Mouse (Mus musculus): ENCODE data around the gene Wfdc17. TPM values are rescaled to one million over a fixed set of nuclear protein-coding genes. Genes with fewer than 3 reads are reported as not detected.

Wfdc17 gene
- total RNA-seq (2014; rRNA removed; ENCODE audit: low replicate concordance) (9.8 TPM in 1 of 2 replicates, not detected in the other), polyA plus RNA-seq (2015; fragmentation: Nextera tagmentation; extraction: Ambion mirVana) (2.9 and 3.7 TPM in 2 replicates)

DNA sequence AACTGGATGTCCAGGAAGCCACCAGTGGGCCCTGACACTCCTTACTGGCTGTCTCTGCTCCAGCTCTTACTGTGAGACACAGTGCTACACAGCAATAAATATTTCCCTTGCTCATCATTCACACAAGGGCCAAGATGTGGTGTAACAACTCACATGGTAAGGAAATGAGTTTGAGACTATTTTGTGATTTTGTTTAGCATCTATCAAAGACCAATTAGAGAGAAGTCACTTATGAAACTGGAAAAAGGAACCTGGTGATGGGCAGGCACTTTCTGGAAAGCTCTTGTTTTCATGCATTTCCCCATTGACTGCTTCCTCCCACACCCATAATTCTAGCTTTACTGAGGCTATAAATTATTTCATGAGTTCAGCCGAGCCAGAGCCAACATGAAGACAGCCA lies at the start of gene Wfdc17:
Wfdc17 (plus strand) TSS at position 287 of the 400 bp plus-strand sequence.
- H3K9ac ChIP-seq (replicated peaks; ENCODE audit: low read depth, low read length), result no peak within 1 kb of the TSS
- WGBS, result 38% methylated on average over 1 of the region's 1 CpGs
- no peaks in the 10 kb centered on the region for H3K4me1 ChIP-seq (ENCODE audit: control insufficient read depth, insufficient read depth)
- no peak within 1 kb of the TSS for H3K4me3 ChIP-seq (ENCODE audit: low read depth, low read length)
- H3K27me3 ChIP-seq (ENCODE audit: control insufficient read depth, insufficient read depth, low read length), result no peaks in the 10 kb centered on the region
- no peaks in the 10 kb centered on the region for H3K36me3 ChIP-seq (replicated peaks; ENCODE audit: control insufficient read depth, insufficient read depth, low read length)
- TF ChIP-seq CTCF (IDR thresholded peaks at IDR 0.05; ENCODE audit: low read depth) (no peak), EP300 (IDR thresholded peaks at IDR 0.05; ENCODE audit: low read depth) (no peak)
- H3K4me2 ChIP-seq (ENCODE audit: low read depth, low read length), result no peak within 1 kb of the TSS
- H3K27ac ChIP-seq (ENCODE audit: low read depth), result no peak within 1 kb of the TSS
- no peak for DNase-seq (ENCODE audit: low spot score)
- no peaks in the 10 kb centered on the region for H3K9me3 ChIP-seq (replicated peaks; ENCODE audit: control insufficient read depth, low read length)
- ATAC-seq (ENCODE audit: insufficient read depth, low read depth), result no peak

DNA sequence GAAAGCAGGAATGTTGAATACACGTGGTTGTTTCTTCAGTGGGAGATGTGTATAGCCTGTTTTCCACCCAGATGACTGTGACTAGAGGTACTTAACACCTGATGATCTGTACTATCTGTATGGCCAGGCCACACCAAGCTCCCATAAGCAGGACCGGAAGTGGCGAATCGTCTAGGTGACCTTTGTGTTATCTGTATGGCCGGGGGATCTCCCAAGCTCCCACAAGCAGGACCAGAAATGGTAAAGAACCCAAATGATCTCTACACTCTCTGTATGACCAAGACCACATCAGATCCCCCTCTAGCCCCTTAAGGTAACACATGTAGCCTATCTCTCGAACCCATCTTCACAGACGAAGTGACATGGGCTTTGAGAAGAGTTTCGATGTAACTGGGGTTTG lies 49.2 kb upstream of the Wfdc17 start:
- 69% methylated on average over 8 of the region's 8 CpGs for WGBS
- H3K4me2 ChIP-seq (ENCODE audit: low read depth, low read length), result no peak overlapping the region
- H3K27me3 ChIP-seq (ENCODE audit: control insufficient read depth, insufficient read depth, low read length), result no peaks in the 10 kb centered on the region
- TF ChIP-seq CTCF (IDR thresholded peaks at IDR 0.05; ENCODE audit: low read depth), result no peak
- H3K4me3 ChIP-seq (ENCODE audit: low read depth, low read length), result no peak overlapping the region
- no peak overlapping the region for H3K27ac ChIP-seq (ENCODE audit: low read depth)
- no peaks in the 10 kb centered on the region for H3K36me3 ChIP-seq (replicated peaks; ENCODE audit: control insufficient read depth, insufficient read depth, low read length)
- no peaks in the 10 kb centered on the region for H3K4me1 ChIP-seq (ENCODE audit: control insufficient read depth, insufficient read depth)
- no peaks in the 10 kb centered on the region for H3K9me3 ChIP-seq (replicated peaks; ENCODE audit: control insufficient read depth, low read length)
- no peak overlapping the region for H3K9ac ChIP-seq (replicated peaks; ENCODE audit: low read depth, low read length)
- DNase-seq (ENCODE audit: low spot score), result no peak
- no peak for ATAC-seq (ENCODE audit: insufficient read depth, low read depth)

DNA sequence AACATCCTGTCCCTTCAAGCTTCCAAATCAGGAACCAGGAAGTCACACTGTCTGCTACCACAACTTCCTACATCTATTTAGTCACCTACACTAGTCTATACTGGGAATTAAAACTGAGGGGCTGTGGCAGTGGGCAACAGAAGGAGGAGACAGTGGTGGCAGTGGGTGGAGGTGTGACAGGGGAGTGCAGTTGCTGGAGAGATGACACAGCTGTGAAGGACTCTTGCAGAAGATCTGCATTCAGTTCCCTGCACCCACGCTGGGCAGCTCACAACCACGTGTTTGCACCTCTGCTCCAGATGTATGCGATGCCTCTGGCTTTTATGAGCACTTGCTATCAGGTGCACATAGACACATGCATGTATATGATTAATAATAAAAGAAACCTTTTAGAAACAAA lies 46.3 kb upstream of the Wfdc17 start:
- Histone ChIP-seq H3K4me2 (ENCODE audit: low read depth, low read length) (no peak overlapping the region), H3K9me3 (replicated peaks; ENCODE audit: control insufficient read depth, low read length) (no peaks in the 10 kb centered on the region), H3K36me3 (replicated peaks; ENCODE audit: control insufficient read depth, insufficient read depth, low read length) (no peaks in the 10 kb centered on the region), H3K9ac (replicated peaks; ENCODE audit: low read depth, low read length) (no peak overlapping the region), H3K27ac (ENCODE audit: low read depth) (no peak overlapping the region), H3K4me1 (ENCODE audit: control insufficient read depth, insufficient read depth) (no peaks in the 10 kb centered on the region), H3K4me3 (ENCODE audit: low read depth, low read length) (no peak overlapping the region), H3K27me3 (ENCODE audit: control insufficient read depth, insufficient read depth, low read length) (no peaks in the 10 kb centered on the region)
- ATAC-seq (ENCODE audit: insufficient read depth, low read depth) (no peak), DNase-seq (ENCODE audit: low spot score) (no peak)
- WGBS, result 79% methylated on average over 3 of the region's 3 CpGs
- no peak for TF ChIP-seq EP300 (IDR thresholded peaks at IDR 0.05; ENCODE audit: low read depth)
- TF ChIP-seq CTCF (IDR thresholded peaks at IDR 0.05; ENCODE audit: low read depth), result no peak

DNA sequence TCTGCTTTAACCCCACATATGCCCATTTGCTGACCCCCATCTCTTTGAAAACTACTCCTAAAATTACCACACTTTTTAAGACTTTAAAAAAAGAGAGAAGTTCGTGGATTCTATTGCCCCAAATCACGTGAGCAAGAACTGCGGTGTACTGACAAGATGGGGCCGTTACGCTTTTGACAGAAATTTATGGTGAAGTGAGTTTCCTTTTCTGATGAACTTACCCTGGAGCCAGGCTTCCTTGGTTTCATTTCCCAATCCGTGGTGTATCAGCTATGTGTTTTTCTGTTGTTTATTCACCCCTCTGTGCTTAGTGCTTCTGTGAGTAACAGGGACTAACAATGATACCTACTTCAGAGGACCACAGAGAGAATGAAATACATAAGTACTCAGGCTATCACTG lies 45.0 kb upstream of the Wfdc17 start:
- no peak overlapping the region for H3K27ac ChIP-seq (ENCODE audit: low read depth)
- H3K9me3 ChIP-seq (replicated peaks; ENCODE audit: control insufficient read depth, low read length), result no peaks in the 10 kb centered on the region
- H3K4me2 ChIP-seq (ENCODE audit: low read depth, low read length), result no peak overlapping the region
- DNase-seq (ENCODE audit: low spot score) (no peak), ATAC-seq (ENCODE audit: insufficient read depth, low read depth) (no peak)
- no peak overlapping the region for H3K9ac ChIP-seq (replicated peaks; ENCODE audit: low read depth, low read length)
- H3K4me3 ChIP-seq (ENCODE audit: low read depth, low read length), result no peak overlapping the region
- no peaks in the 10 kb centered on the region for H3K27me3 ChIP-seq (ENCODE audit: control insufficient read depth, insufficient read depth, low read length)
- no peaks in the 10 kb centered on the region for H3K36me3 ChIP-seq (replicated peaks; ENCODE audit: control insufficient read depth, insufficient read depth, low read length)
- no peak for TF ChIP-seq CTCF (IDR thresholded peaks at IDR 0.05; ENCODE audit: low read depth)
- TF ChIP-seq EP300 (IDR thresholded peaks at IDR 0.05; ENCODE audit: low read depth), result no peak
- 73% methylated on average over 6 of the region's 6 CpGs for WGBS
- no peaks in the 10 kb centered on the region for H3K4me1 ChIP-seq (ENCODE audit: control insufficient read depth, insufficient read depth)

DNA sequence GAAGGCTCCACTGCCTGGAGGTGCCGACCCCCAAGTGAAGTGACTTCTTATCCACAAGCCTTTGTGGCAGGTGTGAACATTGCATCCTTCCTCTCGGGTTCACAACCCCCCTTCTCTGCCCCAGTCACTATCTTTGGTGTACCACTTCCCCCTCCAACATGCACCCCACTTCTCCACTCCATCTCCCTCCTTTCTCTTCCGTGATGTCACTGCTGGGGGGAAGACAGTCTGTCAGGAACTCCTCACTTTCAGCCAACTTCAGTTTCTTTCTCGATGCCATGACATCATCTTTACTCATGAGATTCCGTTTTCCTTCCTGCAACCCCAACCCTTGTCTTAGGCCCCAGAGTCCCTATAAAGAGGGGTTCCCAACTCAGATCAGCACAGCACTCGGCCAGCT lies 41.6 kb upstream of the Wfdc17 start, which contains the start of gene Ccl4:
Ccl4 (plus strand) TSS at position 381 of the 400 bp plus-strand sequence.
- no peak for ATAC-seq (ENCODE audit: insufficient read depth, low read depth)
- no peaks in the 10 kb centered on the region for H3K9me3 ChIP-seq (replicated peaks; ENCODE audit: control insufficient read depth, low read length)
- no peaks in the 10 kb centered on the region for H3K4me1 ChIP-seq (ENCODE audit: control insufficient read depth, insufficient read depth)
- no peak for TF ChIP-seq EP300 (IDR thresholded peaks at IDR 0.05; ENCODE audit: low read depth)
- TF ChIP-seq CTCF (IDR thresholded peaks at IDR 0.05; ENCODE audit: low read depth), result no peak
- WGBS, result 51% methylated on average over 6 of the region's 6 CpGs
- no peak within 1 kb of the TSS for H3K4me3 ChIP-seq (ENCODE audit: low read depth, low read length)
- H3K4me2 ChIP-seq (ENCODE audit: low read depth, low read length), result no peak within 1 kb of the TSS
- H3K9ac ChIP-seq (replicated peaks; ENCODE audit: low read depth, low read length), result no peak within 1 kb of the TSS
- no peaks in the 10 kb centered on the region for H3K36me3 ChIP-seq (replicated peaks; ENCODE audit: control insufficient read depth, insufficient read depth, low read length)
- H3K27me3 ChIP-seq (ENCODE audit: control insufficient read depth, insufficient read depth, low read length), result no peaks in the 10 kb centered on the region
- no peak within 1 kb of the TSS for H3K27ac ChIP-seq (ENCODE audit: low read depth)
- no peak for DNase-seq (ENCODE audit: low spot score)

DNA sequence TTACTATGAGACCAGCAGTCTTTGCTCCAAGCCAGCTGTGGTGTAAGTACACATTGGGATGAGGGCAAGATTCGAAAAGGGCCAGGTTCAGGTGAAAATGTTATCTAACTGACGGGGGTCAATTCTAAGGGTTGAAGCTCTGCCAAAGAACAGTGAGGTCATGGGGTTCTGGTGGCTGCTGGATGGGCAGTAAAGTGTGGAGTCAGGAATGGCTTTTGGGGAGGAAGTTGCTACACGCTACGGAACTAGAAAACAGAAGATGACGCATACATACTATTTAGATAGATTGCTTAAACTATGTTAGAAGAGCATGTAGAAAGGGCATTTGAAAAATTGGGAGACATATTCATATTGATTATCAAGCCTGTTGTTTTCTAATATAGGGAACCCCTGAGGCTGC lies 40.3 kb upstream of the Wfdc17 start:
- Histone ChIP-seq H3K27ac (ENCODE audit: low read depth) (no peak overlapping the region), H3K4me3 (ENCODE audit: low read depth, low read length) (no peak overlapping the region), H3K9me3 (replicated peaks; ENCODE audit: control insufficient read depth, low read length) (no peaks in the 10 kb centered on the region), H3K4me1 (ENCODE audit: control insufficient read depth, insufficient read depth) (no peaks in the 10 kb centered on the region), H3K36me3 (replicated peaks; ENCODE audit: control insufficient read depth, insufficient read depth, low read length) (no peaks in the 10 kb centered on the region), H3K9ac (replicated peaks; ENCODE audit: low read depth, low read length) (no peak overlapping the region), H3K4me2 (ENCODE audit: low read depth, low read length) (no peak overlapping the region), H3K27me3 (ENCODE audit: control insufficient read depth, insufficient read depth, low read length) (no peaks in the 10 kb centered on the region)
- 62% methylated on average over 5 of the region's 5 CpGs for WGBS
- TF ChIP-seq CTCF (IDR thresholded peaks at IDR 0.05; ENCODE audit: low read depth) (no peak), EP300 (IDR thresholded peaks at IDR 0.05; ENCODE audit: low read depth) (no peak)
- no peak for DNase-seq (ENCODE audit: low spot score)
- ATAC-seq (ENCODE audit: insufficient read depth, low read depth), result no peak
